Comparison of ENCODE assay signal across 7 mouse cellular contexts in genomic region chr7:27605499-27606285, GRCm38 (mm10). TPM values are rescaled to one million over a fixed set of nuclear protein-coding genes. Genes with fewer than 3 reads are reported as not detected.
DNase-seq lines count a peak whose midpoint lies in the region; ATAC-seq and TF ChIP-seq lines count a peak whose summit lies in the region.

No protein-coding gene starts in this region.

- H3K4me3 ChIP-seq in limb, embryonic 14.5 days (replicated peaks; ENCODE audit: low read length) = no peak overlapping the region
- H3K4me3 ChIP-seq in midbrain, embryonic 15.5 days = no peak overlapping the region

- ATAC-seq in limb, embryonic 14.5 days (ENCODE audit: low FRiP score, low read depth) = peak; percentile 70
- ATAC-seq in midbrain, embryonic 15.5 days (replicated peaks) = no peak

- 43% methylated on average over 9 of the region's 9 CpGs for WGBS in limb, embryonic 14.5 days
- whole genome bisulfite sequencing in midbrain, embryonic 15.5 days = 74% methylated on average over 9 of the region's 9 CpGs

- peak overlapping the region; percentile 31; the same call in 1 of the 2 replicates for H3K9ac ChIP-seq in limb, embryonic 14.5 days (ENCODE audit: low read depth, low read length, severe bottlenecking)
- H3K9ac ChIP-seq in midbrain, embryonic 15.5 days = no peak overlapping the region; the same call in 1 of the 2 replicates

- no peak for TF ChIP-seq POLR2A in limb, embryonic 14.5 days (IDR thresholded peaks at IDR 0.05; ENCODE audit: borderline replicate concordance, extremely low read depth, insufficient read depth, insufficient read length)

- no peaks in the 10 kb centered on the region for H3K27me3 ChIP-seq in limb, embryonic 14.5 days (ENCODE audit: control insufficient read depth, insufficient read depth, low read length)
- no peaks in the 10 kb centered on the region for H3K27me3 ChIP-seq in midbrain, embryonic 15.5 days (replicated peaks)

- H3K9me3 ChIP-seq in limb, embryonic 14.5 days (ENCODE audit: control insufficient read depth, low read length) = no peaks in the 10 kb centered on the region
- no peaks in the 10 kb centered on the region for H3K9me3 ChIP-seq in midbrain, embryonic 15.5 days

- no peak overlapping the region for H3K4me2 ChIP-seq in limb, embryonic 14.5 days (replicated peaks; ENCODE audit: low read depth, low read length, severe bottlenecking)
- no peak overlapping the region for H3K4me2 ChIP-seq in midbrain, embryonic 15.5 days

- peaks cover 31% of the 10 kb centered on the region for H3K36me3 ChIP-seq in limb, embryonic 14.5 days (ENCODE audit: control insufficient read depth, insufficient read depth, low read length)
- 0 out of 2 replicates have a peak, but pooled peaks cover 4% of the 10 kb centered on the region for H3K36me3 ChIP-seq in midbrain, embryonic 15.5 days (replicated peaks)

- peak; percentile 67 for DNase-seq in 3134 (ENCODE audit: extremely low read depth, insufficient read length, low spot score)
- DNase-seq in adrenal gland, postnatal 14 days = peak; percentile 85
- peak; percentile 28 for DNase-seq in forelimb bud, embryonic 11.5 days (ENCODE audit: low read depth, low spot score)
- DNase-seq in heart, postnatal 14 days = peak; percentile 76 to 78
- DNase-seq in limb, embryonic 14.5 days (ENCODE audit: low spot score) = no peak
- DNase-seq in yolk sac, embryonic 10.5 days (ENCODE audit: low spot score) = no peak

- intact Hi-C loops in heart, postnatal 14 days (cut with DNase I) = no loop called here

- peaks cover 32% of the 10 kb centered on the region for H3K4me1 ChIP-seq in limb, embryonic 14.5 days (ENCODE audit: control insufficient read depth, insufficient read depth, low read length)
- H3K4me1 ChIP-seq in midbrain, embryonic 15.5 days = peaks cover 16% of the 10 kb centered on the region

- peak overlapping the region; percentile 79 for H3K27ac ChIP-seq in limb, embryonic 14.5 days (replicated peaks; ENCODE audit: low read depth, low read length)
- H3K27ac ChIP-seq in midbrain, embryonic 15.5 days = peak overlapping the region; percentile 58; the same call in 1 of the 2 replicates

RNA-seq across cellular contexts. Expression of gene Akt2, which starts 14.3 kb away (rescaled TPM):
- 197 and 255 TPM in 2 replicates for total RNA-seq in adrenal gland, postnatal 14 days (2021)
- 100 to 1,000 TPM; 169 to 170 TPM for total RNA-seq in heart, postnatal 14 days (2021)
- polyA plus RNA-seq in limb, embryonic 14.5 days (2012; rRNA removed) = 96.6 and 110 TPM in 2 replicates
- 112 and 119 TPM in 2 replicates for polyA plus RNA-seq in limb, embryonic 14.5 days (2014; fragmentation: Nextera tagmentation; extraction: Ambion mirVana)
- polyA plus RNA-seq in midbrain, embryonic 15.5 days (2015; fragmentation: Nextera tagmentation; extraction: Ambion mirVana) = 60.8 and 66.1 TPM in 2 replicates

RNA-seq across cellular contexts. Expression of gene Ttc9b, which starts 48.0 kb away (rescaled TPM):
- 0.26 and 0.83 TPM in 2 replicates for total RNA-seq in adrenal gland, postnatal 14 days (2021)
- not detected for total RNA-seq in heart, postnatal 14 days (2021)
- 0.14 and 0.24 TPM in 2 replicates for polyA plus RNA-seq in limb, embryonic 14.5 days (2012; rRNA removed)
- 0.10 and 0.21 TPM in 2 replicates for polyA plus RNA-seq in limb, embryonic 14.5 days (2014; fragmentation: Nextera tagmentation; extraction: Ambion mirVana)
- 71.9 and 74.4 TPM in 2 replicates for polyA plus RNA-seq in midbrain, embryonic 15.5 days (2015; fragmentation: Nextera tagmentation; extraction: Ambion mirVana)

RNA-seq across cellular contexts. Expression of gene 2310022A10Rik, which starts 52.7 kb away (rescaled TPM):
- total RNA-seq in adrenal gland, postnatal 14 days (2021) = 13.6 and 14.4 TPM in 2 replicates
- total RNA-seq in heart, postnatal 14 days (2021) = 10 to 100 TPM; 53.0 to 62.2 TPM
- 39.8 and 49.0 TPM in 2 replicates for polyA plus RNA-seq in limb, embryonic 14.5 days (2012; rRNA removed)
- 27.0 and 27.4 TPM in 2 replicates for polyA plus RNA-seq in limb, embryonic 14.5 days (2014; fragmentation: Nextera tagmentation; extraction: Ambion mirVana)
- polyA plus RNA-seq in midbrain, embryonic 15.5 days (2015; fragmentation: Nextera tagmentation; extraction: Ambion mirVana) = 38.7 and 40.5 TPM in 2 replicates

RNA-seq across cellular contexts. Expression of gene Pld3, which starts 52.7 kb away (rescaled TPM):
- total RNA-seq in adrenal gland, postnatal 14 days (2021) = 87.2 and 100 TPM in 2 replicates
- total RNA-seq in heart, postnatal 14 days (2021) = 10 to 100 TPM; 29.0 to 31.8 TPM
- 147 and 193 TPM in 2 replicates for polyA plus RNA-seq in limb, embryonic 14.5 days (2012; rRNA removed)
- 110 and 114 TPM in 2 replicates for polyA plus RNA-seq in limb, embryonic 14.5 days (2014; fragmentation: Nextera tagmentation; extraction: Ambion mirVana)
- 156 and 157 TPM in 2 replicates for polyA plus RNA-seq in midbrain, embryonic 15.5 days (2015; fragmentation: Nextera tagmentation; extraction: Ambion mirVana)

Comparison
In these comparisons a context has a peak if more than half of its experiments do, and no peak if none do; other contexts are left out.
1. DNase-seq: peak in 3134 (single experiment), adrenal gland, postnatal 14 days (single experiment), forelimb bud, embryonic 11.5 days (single experiment) and heart, postnatal 14 days (2 of 2); none in limb, embryonic 14.5 days (single experiment) and yolk sac, embryonic 10.5 days (single experiment).